Mouse (Mus musculus): ENCODE data around the gene Arap1.

DNA sequence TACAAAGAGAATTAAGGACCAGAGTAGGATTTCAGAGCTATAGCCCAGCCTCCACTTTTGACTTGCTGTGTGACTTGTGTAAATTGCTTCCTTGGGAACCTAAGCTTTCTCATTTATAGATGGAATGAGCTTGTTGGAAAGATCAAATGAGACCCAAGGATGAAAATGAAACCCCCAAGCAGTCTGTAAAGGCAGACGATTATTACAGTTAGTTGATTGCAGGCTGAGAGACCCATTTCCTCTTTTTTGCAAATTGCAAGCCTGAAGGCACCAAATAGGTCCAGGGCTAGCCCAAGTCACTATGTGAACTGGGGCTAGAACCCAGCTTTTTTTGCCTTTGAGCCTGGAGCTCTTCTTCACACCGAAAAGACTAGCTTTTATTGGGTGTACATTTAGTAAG lies 36.8 kb upstream of the Arap1 start:
- TF ChIP-seq GATA1 (IDR thresholded peaks at IDR 0.05; ENCODE audit: borderline replicate concordance, low read length) (no peak), FLI1 (IDR thresholded peaks at IDR 0.05; ENCODE audit: low read length) (no peak)

Measured in megakaryocyte, embryonic 14.5 days (primary cell).